Mouse (Mus musculus) MEL (cell line): ENCODE results near the gene Mcoln1. TPM values are rescaled to one million over a fixed set of nuclear protein-coding genes. Genes with fewer than 3 reads are reported as not detected.

Source experiments
- DNase-seq: peaks from one replicate; pipeline ENCODE4 v3.0.0; 2011; ENCODE audit warnings: low read depth, low spot score
- H3K27ac ChIP-seq: 2 replicates; pipeline ENCODE4 v1.5.1; 2012; ENCODE audit warnings: low read depth, mild to moderate bottlenecking, control low read depth, low read length, moderate library complexity; ENCODE audit not compliant: control insufficient read depth
- H3K27me3 ChIP-seq, 2 experiments: fragments of 150-350 bp in 1 of 2; sonication (generic) in 1 of 2; 2 replicates each; pipeline ENCODE4 v1.6.1; 2012; ENCODE audit warnings: low read length in 2 of 2, mild to moderate bottlenecking in 2 of 2, improper control_type of control experiment in 1 of 2, moderate library complexity in 1 of 2; ENCODE audit not compliant: insufficient read depth in 2 of 2, control insufficient read depth in 1 of 2
- H3K36me3 ChIP-seq, 2 experiments: 2 replicates each; pipeline ENCODE4 v1.6.1; 2012 to 2014; ENCODE audit warnings: low read length in 2 of 2, improper control_type of control experiment in 1 of 2, inconsistent platforms in 1 of 2, mild to moderate bottlenecking in 1 of 2; ENCODE audit not compliant: insufficient read depth in 2 of 2, control insufficient read depth in 1 of 2
- H3K4me1 ChIP-seq, 2 experiments: fragments of 150-350 bp in 1 of 2; sonication (generic) in 1 of 2; 2 replicates each; pipeline ENCODE4 v1.6.1; 2012; ENCODE audit warnings: low read length in 2 of 2, improper control_type of control experiment in 1 of 2, mild to moderate bottlenecking in 1 of 2; ENCODE audit not compliant: insufficient read depth in 2 of 2, control insufficient read depth in 1 of 2
- H3K4me3 ChIP-seq, 2 experiments: fragments of 150-350 bp in 1 of 2; sonication (generic) in 1 of 2; 2 replicates each; pipeline ENCODE4 v1.5.1; 2012; ENCODE audit warnings: low read depth in 2 of 2, low read length in 2 of 2, mild to moderate bottlenecking in 2 of 2, moderate library complexity in 2 of 2, control low read depth in 1 of 2, improper control_type of control experiment in 1 of 2; ENCODE audit not compliant: control insufficient read depth in 1 of 2, insufficient read depth in 1 of 2
- H3K79me2 ChIP-seq: 2 replicates; pipeline ENCODE4 v1.6.1; 2012; ENCODE audit warnings: mild to moderate bottlenecking, low read length, moderate library complexity; ENCODE audit not compliant: control insufficient read depth, poor library complexity, insufficient read depth
- H3K9ac ChIP-seq: 2 replicates; pipeline ENCODE4 v1.6.1; 2012; ENCODE audit warnings: low read depth, mild to moderate bottlenecking, control low read depth, low read length, moderate library complexity; ENCODE audit not compliant: control insufficient read depth, poor library complexity, severe bottlenecking
- H3K9me3 ChIP-seq: fragments of 150-350 bp; sonication (generic); replicated peaks from 2 replicates; pipeline ENCODE4 v1.6.1; 2012; ENCODE audit warnings: mild to moderate bottlenecking, low read length, improper control_type of control experiment, moderate library complexity; ENCODE audit not compliant: insufficient read depth
- BHLHE40 ChIP-seq: IDR thresholded peaks from 2 replicates; pipeline ENCODE4 v1.6.1; 2012; ENCODE audit warnings: low read depth, mild to moderate bottlenecking, inconsistent platforms, low read length, improper control_type of control experiment, borderline replicate concordance
- CHD1 ChIP-seq: IDR thresholded peaks from 2 replicates; pipeline ENCODE4 v1.6.1; 2012; ENCODE audit warnings: low read depth, mild to moderate bottlenecking, inconsistent platforms, low read length, improper control_type of control experiment
- CHD2 ChIP-seq: IDR thresholded peaks from 2 replicates; pipeline ENCODE4 v1.6.1; 2011; ENCODE audit warnings: low read length, improper control_type of control experiment
- E2F4 ChIP-seq: IDR thresholded peaks from 2 replicates; pipeline ENCODE4 v1.6.1; 2011; ENCODE audit warnings: low read depth, low read length, improper control_type of control experiment, borderline replicate concordance
- ELF1 ChIP-seq: IDR thresholded peaks from 2 replicates; pipeline ENCODE4 v1.6.1; 2014; ENCODE audit warnings: low read depth, mild to moderate bottlenecking, inconsistent platforms, low read length, improper control_type of control experiment, moderate library complexity
- EP300 ChIP-seq, 2 experiments: IDR thresholded peaks; 2 replicates each; pipeline ENCODE4 v1.6.1; 2011; ENCODE audit warnings: improper control_type of control experiment in 2 of 2, low read length in 2 of 2, low read depth in 1 of 2, mild to moderate bottlenecking in 1 of 2
- GABPA ChIP-seq: IDR thresholded peaks from 2 replicates; pipeline ENCODE4 v1.6.1; 2012; ENCODE audit warnings: low read depth, mild to moderate bottlenecking, inconsistent platforms, low read length, improper control_type of control experiment, moderate library complexity
- GATA1 ChIP-seq: IDR thresholded peaks from 2 replicates; pipeline ENCODE4 v1.6.1; 2011; ENCODE audit warnings: low read depth, low read length, improper control_type of control experiment
- HCFC1 ChIP-seq: IDR thresholded peaks from 2 replicates; pipeline ENCODE4 v1.6.1; 2012; ENCODE audit warnings: low read depth, mild to moderate bottlenecking, inconsistent platforms, low read length, improper control_type of control experiment, moderate library complexity
- JUND ChIP-seq: IDR thresholded peaks from 2 replicates; pipeline ENCODE4 v1.6.1; 2011; ENCODE audit warnings: low read depth, mild to moderate bottlenecking, improper control_type of control experiment, low read length
- KAT2A ChIP-seq: conservative IDR thresholded peaks from 2 replicates; pipeline ENCODE4 v1.6.1; 2012; ENCODE audit warnings: low read depth, low read length, improper control_type of control experiment, inconsistent platforms
- MAFK ChIP-seq: IDR thresholded peaks from 2 replicates; pipeline ENCODE4 v1.6.1; 2011; ENCODE audit warnings: low read depth, mild to moderate bottlenecking, low read length, improper control_type of control experiment, borderline replicate concordance
- MAX ChIP-seq: IDR thresholded peaks from 2 replicates; pipeline ENCODE4 v1.6.1; 2011; ENCODE audit warnings: low read length, improper control_type of control experiment
- MAZ ChIP-seq: IDR thresholded peaks from 2 replicates; pipeline ENCODE4 v1.6.1; 2012; ENCODE audit warnings: low read depth, mild to moderate bottlenecking, inconsistent platforms, low read length, improper control_type of control experiment
- MXI1 ChIP-seq: IDR thresholded peaks from 2 replicates; pipeline ENCODE4 v1.6.1; 2011; ENCODE audit warnings: mild to moderate bottlenecking, low read depth, low read length, improper control_type of control experiment
- MYC ChIP-seq: IDR thresholded peaks from 2 replicates; pipeline ENCODE4 v1.6.1; 2011; ENCODE audit warnings: low read depth, mild to moderate bottlenecking, low read length, improper control_type of control experiment, moderate library complexity
- NELFE ChIP-seq: IDR thresholded peaks from 2 replicates; pipeline ENCODE4 v1.6.1; 2011; ENCODE audit warnings: low read depth, low read length, improper control_type of control experiment
- NRF1 ChIP-seq: IDR thresholded peaks from 2 replicates; pipeline ENCODE4 v1.6.1; 2014; ENCODE audit warnings: low read depth, mild to moderate bottlenecking, inconsistent platforms, low read length, improper control_type of control experiment, moderate library complexity; ENCODE audit not compliant: poor library complexity, insufficient read depth, severe bottlenecking
- POLR2A ChIP-seq, 2 experiments: IDR thresholded peaks; 2 replicates each; pipeline ENCODE4 v1.6.1; 2011 to 2012; ENCODE audit warnings: low read length in 2 of 2, mild to moderate bottlenecking in 2 of 2, control low read depth in 1 of 2, improper control_type of control experiment in 1 of 2, low read depth in 1 of 2, moderate library complexity in 1 of 2; ENCODE audit not compliant: control insufficient read depth in 1 of 2, insufficient read depth in 1 of 2, poor library complexity in 1 of 2
- POLR2AphosphoS2 ChIP-seq: IDR thresholded peaks from 2 replicates; pipeline ENCODE4 v1.6.1; 2011; ENCODE audit warnings: low read length, improper control_type of control experiment
- RAD21 ChIP-seq: IDR thresholded peaks from 2 replicates; pipeline ENCODE4 v1.6.1; 2011; ENCODE audit warnings: mild to moderate bottlenecking, low read depth, low read length, improper control_type of control experiment
- RCOR1 ChIP-seq: IDR thresholded peaks from 2 replicates; pipeline ENCODE4 v1.6.1; 2012; ENCODE audit warnings: low read depth, mild to moderate bottlenecking, inconsistent platforms, low read length, improper control_type of control experiment
- SIN3A ChIP-seq: IDR thresholded peaks from 2 replicates; pipeline ENCODE4 v1.6.1; 2012; ENCODE audit warnings: low read length, improper control_type of control experiment, inconsistent platforms
- TAL1 ChIP-seq: IDR thresholded peaks from 2 replicates; pipeline ENCODE4 v1.6.1; 2012; ENCODE audit warnings: mild to moderate bottlenecking, inconsistent platforms, low read length, moderate library complexity, mixed read lengths
- TBP ChIP-seq: IDR thresholded peaks from 2 replicates; pipeline ENCODE4 v1.8.0; 2011; ENCODE audit warnings: low read depth, low read length, improper control_type of control experiment
- UBTF ChIP-seq: IDR thresholded peaks from 2 replicates; pipeline ENCODE4 v1.6.1; 2012; ENCODE audit warnings: low read depth, mild to moderate bottlenecking, inconsistent platforms, low read length, improper control_type of control experiment, moderate library complexity, borderline replicate concordance; ENCODE audit not compliant: insufficient read depth
- USF1 ChIP-seq: IDR thresholded peaks from 2 replicates; pipeline ENCODE4 v1.6.1; 2014; ENCODE audit warnings: low read depth, mild to moderate bottlenecking, inconsistent platforms, low read length, improper control_type of control experiment, moderate library complexity
- ZKSCAN1 ChIP-seq: IDR thresholded peaks from 2 replicates; pipeline ENCODE4 v1.6.1; 2012; ENCODE audit warnings: low read depth, mild to moderate bottlenecking, inconsistent platforms, low read length, improper control_type of control experiment, moderate library complexity
- ZMIZ1 ChIP-seq: IDR thresholded peaks from 2 replicates; pipeline ENCODE4 v1.6.1; 2012; ENCODE audit warnings: low read depth, mild to moderate bottlenecking, inconsistent platforms, low read length, improper control_type of control experiment, moderate library complexity
- ZNF384 ChIP-seq: IDR thresholded peaks from 2 replicates; pipeline ENCODE4 v1.6.1; 2012; ENCODE audit warnings: low read depth, mild to moderate bottlenecking, inconsistent platforms, low read length, improper control_type of control experiment
- polyA plus RNA-seq, 2 experiments: library from polyadenylated mRNA; stranded (reverse) in 1 of 2; unstranded in 1 of 2; fragments of >175 nt in 1 of 2; fragments of >200 nt in 1 of 2; gene quantifications; 2 replicates each; pipeline versions ENCODE4 v1.2.1 to v1.2.4; 2012; ENCODE audit warnings: low replicate concordance in 2 of 2, low read depth in 1 of 2; ENCODE audit not compliant: insufficient read length in 2 of 2, insufficient read depth in 1 of 2, missing spikeins in 1 of 2
- total RNA-seq: library from RNA; depleted of rRNA; stranded (reverse); fragments of 300-350 nt; gene quantifications from 2 replicates; pipeline ENCODE4 v1.2.3, GENCODE M21; 2012

The Mcoln1 gene
- total and polyA plus RNA-seq, 3 experiments = 18.0 to 47.6 TPM; not detected in 1

DNA sequence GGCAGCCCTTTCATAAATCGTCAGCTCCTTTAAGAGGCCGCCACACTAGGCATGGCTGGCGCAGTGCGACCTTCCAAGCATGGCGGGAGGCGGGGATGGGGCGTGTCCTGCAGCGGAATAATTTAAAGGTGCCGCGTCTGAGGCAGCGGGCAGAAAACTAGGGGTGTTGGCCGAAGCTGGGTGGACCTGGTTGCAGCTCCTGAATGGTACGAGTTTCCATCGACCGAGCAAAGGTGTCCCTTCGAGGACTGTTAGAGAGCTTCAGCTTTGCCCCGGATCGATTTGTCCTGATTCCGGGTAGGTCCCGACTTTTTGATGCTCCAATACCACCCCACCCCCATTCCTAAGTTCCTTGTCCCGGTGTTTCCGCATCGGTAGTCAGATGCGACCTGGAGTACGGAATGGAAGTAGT, 15.0 kb downstream of the Mcoln1 start, which contains the start of gene Pnpla6:
TSS of gene Pnpla6 (plus strand) at position 125 of the 412 bp plus-strand sequence.
- H3K79me2 ChIP-seq = no peaks in the 10 kb centered on the region
- peak within 1 kb of the TSS; percentile 74 for H3K9ac ChIP-seq
- peak within 1 kb of the TSS; percentile 64 to 68 for H3K4me3 ChIP-seq
- TF ChIP-seq POLR2AphosphoS2 = peak; percentile 49; the same call in 1 of the 2 replicates
- peak; percentile 96 for TF ChIP-seq SIN3A
- TF ChIP-seq MXI1 = peak; percentile 2; the same call in 1 of the 2 replicates
- TF ChIP-seq ELF1 = no peak; the same call in none of the 2 replicates
- no peak for TF ChIP-seq ZNF384
- peak; percentile 63 for TF ChIP-seq NRF1
- no peak for TF ChIP-seq RAD21
- no peak for TF ChIP-seq JUND
- TF ChIP-seq CHD2 = peak; percentile 60; the same call in 1 of the 2 replicates
- peak; percentile 32; the same call in 1 of the 2 replicates for TF ChIP-seq MAX
- TF ChIP-seq ZKSCAN1 = no peak
- no peak for TF ChIP-seq MAFK
- TF ChIP-seq EP300 (IDR thresholded peaks at IDR 0.05; ENCODE audit: low read depth in 1 of 2, low read length in 2 of 2) = no peak
- TF ChIP-seq MAZ = peak; percentile 69; the same call in 1 of the 2 replicates
- TF ChIP-seq ZMIZ1 = peak; percentile 64
- TF ChIP-seq KAT2A = peak; percentile 45; the same call in 1 of the 2 replicates
- peak; percentile 65 for TF ChIP-seq TBP
- peak; percentile 96 for TF ChIP-seq HCFC1
- no peak for TF ChIP-seq TAL1
- TF ChIP-seq GABPA = no peak
- TF ChIP-seq NELFE = peak; percentile 53
- TF ChIP-seq UBTF = no peak
- no peak for TF ChIP-seq BHLHE40
- no peak for TF ChIP-seq GATA1
- TF ChIP-seq E2F4 = no peak
- TF ChIP-seq POLR2A (IDR thresholded peaks at IDR 0.05; ENCODE audit: control insufficient read depth in 1 of 2, insufficient read depth in 1 of 2, low read depth in 1 of 2, low read length in 2 of 2, poor library complexity in 1 of 2) = peak in 1 of 2 experiments; percentile 59; a peak in 2 of 4 replicates
- TF ChIP-seq RCOR1 = peak; percentile 67; the same call in 1 of the 2 replicates
- TF ChIP-seq MYC = no peak
- peak; percentile 96 for TF ChIP-seq CHD1
- peak; percentile 54 for TF ChIP-seq USF1
- no peaks in the 10 kb centered on the region for H3K27me3 ChIP-seq
- no peaks in the 10 kb centered on the region for H3K9me3 ChIP-seq
- peaks cover 0 to 4% of the 10 kb centered on the region in 2 experiments; a peak in 2 of 4 replicates for H3K36me3 ChIP-seq
- DNase-seq = peak; percentile 90
- H3K4me1 ChIP-seq = peaks cover 0 to 3% of the 10 kb centered on the region in 2 experiments; a peak in 1 of 4 replicates
- peak within 1 kb of the TSS; percentile 23 for H3K27ac ChIP-seq
